Mouse (Mus musculus) layer of hippocampus, postnatal 25 days (tissue): Measurements from ENCODE around the gene Plxdc2. TPM values are rescaled to one million over a fixed set of nuclear protein-coding genes. Genes with fewer than 3 reads are reported as not detected.

Source experiments
- DNase-seq, 2 experiments: peaks; one replicate each; pipeline ENCODE4 v3.0.0; 2022; ENCODE audit warnings: mixed read lengths in 2 of 2, low spot score in 1 of 2; ENCODE audit errors: extremely low spot score in 1 of 2
- total RNA-seq, 2 experiments: library from RNA; stranded (reverse); gene quantifications; 2 replicates each; pipeline ENCODE4 v1.2.3; 2021

Plxdc2 gene
- 10 to 100 TPM; 25.7 to 28.9 TPM for total RNA-seq

DNA sequence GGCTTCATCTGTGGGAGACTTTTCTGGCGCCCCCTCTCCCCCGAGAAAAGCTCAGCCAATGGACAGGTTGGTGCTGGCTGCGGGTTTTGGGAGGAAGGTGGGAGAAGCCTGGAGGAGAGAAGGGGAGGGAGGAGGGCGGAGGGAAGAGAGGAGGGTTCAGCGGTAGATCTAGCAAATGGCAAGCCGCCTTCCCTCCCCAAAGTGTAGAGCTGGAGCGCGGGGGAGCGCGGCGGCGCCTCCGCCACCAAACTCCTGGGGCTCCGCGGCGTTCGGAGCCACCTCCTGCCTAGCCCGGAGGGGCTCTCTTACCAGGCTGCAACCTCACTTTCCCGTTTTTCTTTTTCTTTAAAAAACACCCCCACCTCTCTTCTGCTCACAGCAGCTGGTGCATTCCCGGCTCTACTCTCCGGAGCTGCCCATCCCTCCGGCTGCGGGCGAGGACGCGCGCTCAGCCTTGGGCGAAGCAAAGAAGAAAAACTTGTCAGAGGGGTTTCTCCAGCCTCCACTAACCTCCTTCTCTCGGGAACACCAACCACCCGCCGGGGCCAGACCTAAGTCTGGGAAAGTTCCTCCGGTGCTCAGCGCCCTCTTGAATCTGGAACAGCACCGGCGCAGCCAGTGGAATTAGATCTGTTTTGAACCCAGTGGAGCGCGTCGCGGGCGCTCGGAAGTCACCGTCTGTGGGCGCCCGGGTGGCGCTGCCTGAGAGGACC lies at the start of gene Plxdc2:
Gene Plxdc2, plus strand, starts transcription at position 199 of the 713 bp plus-strand sequence.
- DNase-seq: peak; percentile 65

DNA sequence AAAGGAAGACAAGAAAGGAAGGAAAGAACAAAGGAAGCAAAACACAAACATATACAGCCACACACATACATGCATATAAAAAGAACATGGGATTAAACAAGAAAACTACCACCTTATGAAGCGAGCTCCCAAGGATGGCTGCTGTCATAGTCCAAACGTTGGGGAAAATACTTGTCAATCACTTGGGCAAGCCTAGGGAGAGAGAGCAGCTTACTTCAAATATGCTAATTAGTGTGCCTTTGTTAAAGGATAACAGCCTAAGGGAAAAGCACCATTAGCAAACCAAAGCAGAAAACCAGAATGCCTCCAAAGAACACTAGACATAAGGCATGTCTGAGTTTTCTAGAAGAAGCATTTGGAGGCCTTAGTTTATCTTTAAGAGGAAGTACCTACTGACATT lies 45.7 kb upstream of the Plxdc2 start:
- no peak for DNase-seq

DNA sequence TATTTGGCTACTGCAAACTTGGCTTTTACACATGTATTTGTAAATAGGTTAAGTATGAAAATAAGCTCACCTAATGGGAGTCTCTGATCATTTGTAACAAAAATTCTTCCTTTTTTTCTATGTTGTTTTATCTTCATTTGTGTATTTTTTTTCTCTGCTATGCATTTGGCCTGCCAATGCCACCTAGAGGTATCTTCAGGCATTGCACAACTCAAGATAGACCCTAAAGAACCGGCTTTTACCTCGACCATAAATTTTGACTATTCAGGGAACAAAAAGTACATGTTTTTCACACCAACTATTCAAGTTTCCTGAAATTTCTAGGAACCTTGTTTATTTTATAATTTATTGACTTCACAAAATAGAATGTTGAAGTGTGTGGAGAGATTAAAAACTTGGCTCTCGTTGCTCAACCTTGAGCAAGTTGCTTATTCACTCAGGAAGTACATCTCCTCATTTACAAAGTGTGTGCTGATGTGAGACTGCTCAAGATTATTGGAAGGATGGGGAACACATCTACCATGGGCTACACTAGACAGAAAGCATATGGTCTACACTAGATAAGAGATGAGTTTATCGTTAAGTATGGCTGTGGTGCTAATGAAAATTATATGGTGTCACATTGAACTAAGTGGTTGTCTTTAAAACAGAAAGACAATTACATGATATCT lies 43.6 kb upstream of the Plxdc2 start:
- peak in 1 of 2 experiments; percentile 21 for DNase-seq

DNA sequence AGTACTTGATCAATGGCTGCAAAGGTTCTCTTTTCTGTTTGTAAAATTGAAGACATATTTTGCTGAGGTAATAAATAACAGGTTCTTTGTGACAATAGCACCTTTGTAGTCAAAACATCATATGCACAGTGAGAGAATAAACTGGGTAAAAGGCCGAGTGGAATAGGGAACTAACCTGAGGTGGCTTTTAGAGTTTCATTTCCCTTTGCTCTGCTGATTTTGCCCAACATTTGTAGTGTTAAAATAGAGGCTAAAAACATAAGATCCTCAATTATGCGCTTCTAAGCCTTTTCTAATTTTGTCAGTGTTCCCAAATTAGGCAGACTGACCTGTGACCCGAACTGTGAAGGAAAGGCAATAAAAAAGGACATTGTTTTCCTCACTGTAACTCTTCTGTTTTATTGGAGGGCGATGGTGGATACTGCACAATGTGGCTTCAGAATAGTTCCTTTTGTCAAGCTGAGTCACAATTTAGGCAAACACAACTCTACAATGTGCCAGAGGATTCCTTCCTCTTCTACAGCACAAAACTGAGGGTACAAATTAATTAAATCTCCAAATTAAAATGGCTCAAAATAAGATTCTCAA lies 20.8 kb upstream of the Plxdc2 start:
- DNase-seq: no peak

DNA sequence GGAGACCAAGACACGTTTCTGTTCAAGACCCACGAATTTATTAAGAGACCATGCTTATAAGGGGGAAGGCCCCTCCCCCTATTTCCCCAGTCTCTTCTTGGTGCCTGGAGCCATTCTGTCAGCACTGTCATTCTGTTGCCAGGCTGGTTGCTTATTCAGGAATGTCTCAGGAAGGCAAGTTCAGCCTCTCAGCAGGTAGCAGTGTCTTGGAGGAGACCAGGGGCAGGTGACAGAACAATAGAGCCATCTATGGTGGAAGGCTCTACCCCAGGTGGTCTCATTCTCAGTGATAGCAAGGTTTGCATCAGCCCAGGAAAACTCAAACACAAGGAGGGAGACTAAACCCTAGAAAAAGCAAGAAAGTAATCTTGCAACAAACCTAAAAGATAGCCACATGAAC lies 11.5 kb upstream of the Plxdc2 start:
- no peak for DNase-seq

DNA sequence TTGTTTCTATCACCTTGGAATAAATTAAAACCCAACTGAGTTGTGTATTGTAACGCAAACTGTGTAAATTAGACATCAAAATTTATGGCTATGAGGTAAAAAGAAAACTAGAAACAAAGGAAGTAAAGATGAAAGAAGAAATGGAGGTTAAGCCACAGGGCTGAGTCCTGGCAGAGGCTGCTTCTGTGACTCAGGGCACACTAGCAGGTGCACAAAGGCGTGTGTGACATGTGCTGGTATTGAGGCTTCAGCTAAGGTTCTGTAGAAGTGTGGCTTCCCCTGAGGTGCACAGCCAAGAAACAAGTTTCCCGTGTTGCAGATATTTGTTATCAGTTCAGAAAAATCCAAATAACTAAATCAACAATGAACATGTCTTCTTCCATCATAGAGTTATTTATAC lies 5.0 kb upstream of the Plxdc2 start:
- DNase-seq: no peak

DNA sequence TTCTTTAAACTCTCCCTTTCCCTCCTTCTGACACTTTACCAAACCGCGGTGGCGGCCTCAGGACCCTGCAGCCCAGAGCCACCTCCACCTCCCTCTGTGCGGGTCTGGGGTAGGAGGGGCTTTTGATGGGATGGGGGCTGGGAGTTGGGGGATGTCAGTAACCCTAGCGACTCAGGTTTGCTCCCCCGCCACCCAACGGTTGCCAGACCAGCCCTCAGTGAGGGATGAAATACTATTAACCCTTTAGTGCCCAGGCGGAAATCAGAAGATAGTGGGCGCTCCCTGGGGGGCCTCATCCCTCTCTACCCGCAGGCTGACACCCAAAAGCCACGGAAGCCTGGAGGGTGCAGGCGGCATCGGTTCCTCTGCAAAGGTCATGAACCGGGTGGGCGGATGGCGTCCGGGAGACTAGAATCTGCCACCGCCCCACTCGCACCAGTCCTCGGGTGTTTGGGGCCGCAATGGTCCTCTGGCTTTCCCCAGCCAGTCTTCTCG lies 446 bp upstream of the Plxdc2 start:
- DNase-seq: peak; percentile 46 to 64

DNA sequence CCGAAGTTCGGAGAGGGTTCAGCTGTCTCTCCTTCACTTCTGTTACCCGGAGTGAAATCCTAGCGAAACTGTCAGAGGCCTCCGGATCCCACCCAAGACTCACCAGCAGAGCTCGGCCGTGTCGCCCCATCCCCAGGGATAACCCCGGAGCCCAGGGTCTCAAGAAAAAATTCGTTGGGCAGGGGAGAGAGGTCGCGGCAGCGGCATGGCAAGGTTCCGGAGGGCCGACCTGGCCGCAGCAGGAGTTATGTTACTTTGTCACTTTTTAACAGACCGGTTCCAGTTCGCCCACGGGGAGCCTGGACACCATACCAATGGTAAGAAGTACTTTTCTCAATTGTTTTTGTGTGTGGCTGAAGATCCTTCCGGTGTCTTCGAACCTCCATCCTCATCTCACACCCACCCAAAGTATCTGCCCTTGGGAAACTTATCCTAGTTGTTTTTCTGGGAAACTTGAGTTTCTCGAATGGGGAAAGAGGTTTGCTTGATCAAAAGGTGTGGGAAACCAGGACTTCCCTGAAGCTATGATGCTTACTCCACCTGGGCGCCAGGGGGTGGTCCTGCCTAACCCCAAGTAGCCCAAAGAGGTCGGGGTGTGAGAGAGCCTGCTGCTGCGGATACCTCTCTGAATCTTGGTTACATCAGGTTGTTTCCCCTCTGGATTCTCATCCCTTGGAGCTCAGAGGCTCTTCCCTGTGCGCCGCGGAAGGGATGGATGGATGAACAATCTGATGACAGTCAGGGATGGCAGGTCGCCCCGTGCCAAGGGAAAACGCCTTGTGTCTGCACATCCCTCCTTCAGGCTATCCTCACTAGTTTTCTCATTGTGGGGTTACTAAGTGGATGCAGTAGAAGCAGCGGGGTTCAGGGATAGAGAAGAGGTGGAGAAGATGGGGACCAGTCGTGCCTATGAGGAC lies 1.1 kb downstream of the Plxdc2 start:
- peak in 1 of 2 experiments; percentile 34 for DNase-seq

DNA sequence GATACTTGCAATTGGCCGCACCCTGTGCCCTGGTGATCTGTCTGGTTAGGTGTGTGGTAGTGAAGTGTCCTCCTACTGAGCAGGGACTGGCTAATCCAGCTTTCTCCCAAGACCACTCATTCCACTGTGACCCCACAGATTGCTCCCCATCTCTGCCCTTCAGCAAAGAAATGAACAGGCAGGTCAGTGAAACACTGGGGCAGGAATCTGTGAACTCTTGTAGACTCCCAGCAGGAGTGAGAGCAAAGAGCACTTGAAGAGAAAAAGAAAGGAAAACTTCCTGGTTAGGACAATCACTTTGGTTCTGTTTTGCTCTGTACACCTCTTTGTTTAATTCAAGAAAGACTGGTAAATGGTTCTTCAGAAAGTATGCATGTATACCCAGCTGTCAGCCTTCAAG lies 1.8 kb downstream of the Plxdc2 start:
- no peak for DNase-seq

DNA sequence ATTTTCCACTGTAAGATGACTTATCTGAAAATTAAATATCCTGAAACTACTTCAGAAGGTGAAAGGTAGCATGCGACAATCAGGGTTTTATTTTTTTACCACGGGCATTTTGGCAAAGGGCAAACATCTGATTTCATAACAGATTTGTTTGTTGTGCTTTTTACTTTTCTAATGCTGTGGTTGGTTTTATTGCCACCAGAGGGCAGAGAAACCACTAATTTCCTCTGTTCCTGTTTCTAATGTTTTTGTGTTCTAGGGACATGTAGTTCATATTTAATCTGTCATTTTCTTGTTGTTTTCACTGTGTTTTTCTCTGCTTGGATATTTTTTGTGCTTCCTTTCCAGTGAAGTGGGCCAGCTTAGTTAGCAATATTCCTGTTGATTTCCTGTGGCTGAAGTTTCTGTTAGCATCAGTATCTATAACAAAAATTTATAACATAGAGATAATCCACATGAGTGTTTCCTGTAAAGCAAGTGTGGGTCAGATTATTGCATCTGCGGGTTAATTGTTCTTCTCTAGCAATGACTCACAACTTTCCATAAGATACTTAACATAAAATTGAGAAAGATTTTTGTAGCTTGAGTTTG lies 3.3 kb downstream of the Plxdc2 start:
- DNase-seq: no peak

DNA sequence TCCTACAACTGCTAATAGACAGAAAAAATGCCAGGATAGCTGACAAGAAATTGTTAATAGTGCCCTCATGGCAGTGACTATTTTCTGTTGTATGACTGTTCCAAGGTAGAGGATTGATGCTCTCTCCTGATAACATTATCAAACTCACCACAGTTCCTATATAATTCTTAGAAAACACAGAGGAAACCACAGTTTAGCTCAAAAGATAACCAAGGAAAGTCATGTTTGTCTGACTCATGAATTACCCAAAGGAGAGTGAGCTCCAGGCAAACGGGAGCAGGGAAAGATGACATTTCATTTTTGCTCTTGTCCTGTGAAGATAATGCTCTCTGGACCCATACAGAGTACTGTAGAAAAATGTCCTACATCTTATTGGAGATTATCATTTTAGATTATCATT lies 8.6 kb downstream of the Plxdc2 start:
- DNase-seq: no peak

DNA sequence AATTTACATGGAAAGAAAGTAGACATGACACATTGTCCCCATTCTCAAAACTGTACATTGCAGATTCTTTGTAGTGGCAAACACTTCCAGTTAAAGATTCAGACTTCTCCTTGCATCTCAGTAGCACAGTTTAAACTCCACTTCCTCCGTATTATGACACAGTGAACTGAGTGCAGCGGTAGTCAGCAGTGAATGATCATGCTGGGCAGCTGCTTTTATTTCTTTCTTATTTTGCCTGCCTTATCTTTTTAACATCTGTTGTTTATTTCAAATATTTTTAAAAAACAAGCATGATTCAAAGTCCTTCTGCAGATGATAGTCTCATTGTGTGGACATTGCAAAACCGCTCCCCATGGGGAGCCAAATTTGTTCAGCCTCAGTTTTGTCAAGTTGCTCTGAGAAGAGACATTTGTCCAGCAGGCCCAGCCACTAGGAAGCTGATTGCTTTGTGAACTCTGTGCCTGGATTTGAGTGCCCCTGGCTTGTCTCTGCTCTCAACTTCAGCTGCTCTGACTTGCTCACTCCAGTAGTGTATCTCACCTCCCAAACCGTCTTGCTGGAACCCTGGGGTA lies 9.8 kb downstream of the Plxdc2 start:
- no peak for DNase-seq

DNA sequence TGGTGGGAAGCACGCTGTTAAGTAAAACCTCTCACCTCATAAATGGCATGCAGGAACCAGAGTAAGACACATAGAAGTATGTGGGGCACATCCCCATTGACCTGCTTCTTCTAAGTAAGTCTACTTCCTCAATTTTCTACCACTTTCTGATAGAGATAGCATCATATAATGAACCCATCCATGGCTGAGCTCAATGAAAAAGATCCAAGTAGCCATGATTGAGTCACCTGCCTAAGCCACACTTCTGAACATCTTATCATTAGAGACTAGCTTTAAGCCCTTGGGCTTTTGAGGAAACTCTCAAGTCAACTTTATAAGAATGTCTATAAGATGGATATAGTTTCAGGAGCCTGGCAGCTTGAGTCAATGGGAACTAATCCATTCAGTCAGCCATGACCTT lies 14.3 kb downstream of the Plxdc2 start:
- no peak for DNase-seq

DNA sequence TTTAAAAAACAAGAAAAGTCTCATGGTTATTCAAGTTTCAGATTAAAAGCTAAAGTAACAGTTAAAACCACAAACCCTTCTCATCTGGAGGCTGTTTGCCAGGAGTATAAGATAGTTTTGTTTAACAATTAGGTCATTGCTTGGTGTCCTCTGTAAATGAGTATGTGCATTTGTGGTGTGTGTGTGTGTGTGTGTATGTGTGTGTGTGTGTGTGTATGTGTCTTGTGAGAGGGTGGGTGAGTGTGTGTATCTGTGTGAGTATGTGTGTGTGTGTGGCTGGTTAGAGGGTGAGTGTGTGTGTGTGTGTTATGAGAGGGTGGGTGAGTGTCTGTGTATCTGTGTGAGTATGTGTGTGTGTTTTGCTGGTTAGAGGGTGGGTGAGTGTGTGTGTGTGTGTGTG lies 18.2 kb downstream of the Plxdc2 start:
- no peak for DNase-seq

DNA sequence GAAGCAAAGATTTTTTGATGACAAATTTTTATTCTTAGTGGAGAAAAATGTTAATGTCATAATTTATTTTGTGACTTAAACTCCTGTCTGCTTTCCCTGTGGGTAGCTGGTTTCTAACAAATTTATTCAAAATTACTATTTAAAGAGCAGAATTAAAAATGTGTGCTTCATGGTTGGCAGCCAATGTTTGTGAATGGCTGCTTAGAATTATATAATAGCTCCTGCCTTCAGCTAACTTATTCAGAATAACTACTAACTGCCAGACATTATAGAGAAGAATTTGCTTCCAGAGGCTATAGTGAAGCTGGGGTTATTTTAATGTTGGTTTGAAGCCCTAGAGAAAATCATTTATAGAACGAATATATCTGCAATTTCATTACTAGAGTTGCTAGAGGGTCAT lies 30.1 kb downstream of the Plxdc2 start:
- no peak for DNase-seq

DNA sequence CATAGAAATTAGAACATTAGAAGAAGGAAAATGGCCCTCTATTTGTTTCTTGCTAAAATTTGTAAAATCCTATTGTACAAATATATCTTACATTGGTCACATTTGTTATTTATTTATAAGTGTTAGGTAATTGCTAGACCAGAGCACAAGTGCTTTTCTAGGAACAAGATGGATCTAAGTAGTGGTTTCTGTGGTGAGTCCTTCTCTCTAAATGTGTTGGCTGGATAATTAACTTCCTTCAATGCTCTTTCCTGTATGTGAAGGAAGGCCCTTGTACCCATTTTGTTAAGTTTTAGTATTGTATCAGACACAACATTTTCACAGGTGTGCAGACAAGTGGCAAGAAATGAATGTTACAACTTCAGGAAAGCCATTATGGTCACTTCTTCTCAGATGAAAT lies 30.6 kb downstream of the Plxdc2 start:
- DNase-seq: no peak

DNA sequence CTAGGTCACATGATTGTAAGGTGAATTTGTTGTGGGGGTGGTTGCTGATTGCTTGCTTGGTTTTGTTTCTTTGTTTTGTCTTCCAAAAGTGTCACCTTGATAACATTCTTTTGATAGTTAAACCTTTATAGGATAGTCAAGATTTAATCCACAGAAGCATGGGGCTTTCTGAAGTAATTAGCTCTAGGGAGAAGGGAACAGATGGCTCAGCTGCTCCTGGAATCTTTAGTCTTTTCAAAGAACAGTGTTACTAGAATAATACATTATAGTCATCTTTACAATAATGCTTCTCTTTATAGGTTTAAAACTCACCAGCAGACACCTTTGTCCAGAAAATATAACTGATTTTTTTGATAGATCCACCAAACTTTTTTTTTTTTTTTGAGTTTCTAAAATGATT lies 31.7 kb downstream of the Plxdc2 start:
- DNase-seq: no peak

DNA sequence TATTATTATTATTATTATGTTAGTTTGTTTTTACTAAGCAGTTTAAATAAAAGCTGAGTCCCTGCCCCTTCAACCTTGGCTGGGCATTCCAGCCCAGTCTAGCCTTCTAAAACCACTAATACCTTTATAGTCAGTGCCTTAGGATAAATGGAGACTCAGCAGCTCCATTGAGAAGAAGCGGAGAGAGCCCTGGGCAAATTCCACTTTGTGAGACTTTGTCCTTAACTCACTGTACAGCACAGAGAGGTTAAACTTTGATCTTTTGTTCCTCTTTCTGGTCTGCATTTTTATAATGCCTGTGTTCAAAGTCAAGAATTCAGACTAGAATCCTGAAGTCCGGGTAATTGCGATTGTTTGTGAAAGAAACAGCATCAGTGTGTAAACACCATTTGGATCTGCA lies 41.4 kb downstream of the Plxdc2 start:
- DNase-seq: no peak

DNA sequence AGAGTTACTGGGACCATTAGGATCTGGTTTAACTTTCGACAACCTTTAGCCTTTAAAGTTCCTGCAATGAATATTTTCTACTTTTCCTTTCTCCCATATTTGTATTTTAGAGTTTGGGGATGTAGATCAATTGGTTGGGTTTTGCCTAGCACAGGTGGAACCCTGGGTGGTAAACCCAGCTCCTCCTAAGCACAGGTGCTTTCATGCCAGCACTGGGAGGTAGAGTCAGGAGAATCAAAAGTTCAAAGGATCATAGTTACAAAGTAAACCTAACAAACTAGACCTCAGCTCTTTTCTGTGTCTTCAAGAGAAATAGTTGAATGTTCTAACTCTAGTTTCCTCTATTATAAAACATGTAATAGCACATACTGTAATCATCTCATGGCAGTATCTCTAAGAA lies 41.9 kb downstream of the Plxdc2 start:
- DNase-seq: no peak

DNA sequence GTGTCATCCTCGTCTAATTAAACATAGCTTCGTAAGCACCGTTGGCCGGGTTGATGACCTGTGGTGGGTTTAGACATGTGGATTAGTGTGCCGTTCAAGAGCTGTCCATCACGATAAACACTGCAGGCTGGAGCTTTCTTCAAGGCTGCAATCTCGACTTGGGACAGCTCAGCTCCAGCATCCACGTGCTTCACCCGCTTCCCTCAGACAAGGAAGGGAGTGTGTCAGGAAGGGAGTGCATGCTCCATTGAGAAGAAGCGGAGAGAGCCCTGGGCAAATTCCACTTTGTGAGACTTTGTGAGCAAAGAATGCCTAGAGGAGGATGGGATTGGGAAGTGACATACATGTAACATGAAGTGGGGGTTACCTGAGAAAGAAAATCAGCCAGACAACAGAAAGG lies 42.8 kb downstream of the Plxdc2 start:
- DNase-seq: no peak
